Mouse (Mus musculus) embryonic facial prominence, embryonic 14.5 days (tissue): ENCODE data around the gene Tbc1d10c. TPM values are rescaled to one million over a fixed set of nuclear protein-coding genes. Genes with fewer than 3 reads are reported as not detected.

Experiments used
- ATAC-seq: fragments of 200-750 bp; cut with Nextera tagmentation; 2 replicates; pipeline ENCODE4 v1.8.0; 2017; ENCODE audit warnings: low read depth, moderate number of reproducible peaks, moderate TSS enrichment
- DNase-seq: peaks from one replicate; pipeline ENCODE4 v3.0.0-alpha.2; 2015; ENCODE audit warnings: low spot score
- H3K27ac ChIP-seq: fragments of 300-500 bp; sonication (generic); replicated peaks from 2 replicates; pipeline ENCODE4 v1.5.1; 2014; ENCODE audit warnings: low read depth, mild to moderate bottlenecking, low read length, moderate library complexity
- H3K27me3 ChIP-seq: fragments of 300-500 bp; sonication (generic); replicated peaks from 2 replicates; pipeline ENCODE4 v1.6.1; 2014; ENCODE audit warnings: low read length; ENCODE audit not compliant: control insufficient read depth, insufficient read depth
- H3K36me3 ChIP-seq: fragments of 300-500 bp; sonication (generic); 2 replicates; pipeline ENCODE4 v1.6.1; 2014; ENCODE audit warnings: low read length, mixed read lengths; ENCODE audit not compliant: control insufficient read depth, insufficient read depth
- H3K4me1 ChIP-seq: fragments of 300-500 bp; sonication (generic); 2 replicates; pipeline ENCODE4 v1.6.1; 2014; ENCODE audit warnings: antibody characterized with exemption, low read length; ENCODE audit not compliant: control insufficient read depth, insufficient read depth
- H3K4me2 ChIP-seq: fragments of 300-500 bp; sonication (generic); 2 replicates; pipeline ENCODE4 v1.6.1; 2014; ENCODE audit warnings: low read depth, mild to moderate bottlenecking, low read length, moderate library complexity, mixed read lengths
- H3K4me3 ChIP-seq: fragments of 300-500 bp; sonication (generic); 2 replicates; pipeline ENCODE4 v1.5.1; 2014; ENCODE audit warnings: low read depth, mild to moderate bottlenecking, low read length
- H3K9ac ChIP-seq: fragments of 300-500 bp; sonication (generic); 2 replicates; pipeline ENCODE4 v1.6.1; 2014; ENCODE audit warnings: low read depth, mild to moderate bottlenecking, low read length, moderate library complexity, mixed read lengths
- H3K9me3 ChIP-seq: fragments of 300-500 bp; sonication (generic); 2 replicates; pipeline ENCODE4 v1.6.1; 2016; ENCODE audit warnings: low read length; ENCODE audit not compliant: control insufficient read depth
- WGBS: fragments of 180-500 bp; shearing (Covaris S2); extraction: QIAGEN DNeasy Blood & Tissue Kit; methylation state at CpG from one replicate; pipeline ENCODE4 v1.1.7; 2014; 5-methylcytosine and 5-hydroxymethylcytosine counted together
- polyA plus RNA-seq: library from polyadenylated mRNA; unstranded; fragments of >200 nt; fragmentation: Nextera tagmentation; extraction: Ambion mirVana; gene quantifications from 2 replicates; pipeline ENCODE4 v1.2.1, GENCODE M21; 2014

The Tbc1d10c gene
- polyA plus RNA-seq, 1 experiment from 2014 or later, result 3.6 TPM

DNA sequence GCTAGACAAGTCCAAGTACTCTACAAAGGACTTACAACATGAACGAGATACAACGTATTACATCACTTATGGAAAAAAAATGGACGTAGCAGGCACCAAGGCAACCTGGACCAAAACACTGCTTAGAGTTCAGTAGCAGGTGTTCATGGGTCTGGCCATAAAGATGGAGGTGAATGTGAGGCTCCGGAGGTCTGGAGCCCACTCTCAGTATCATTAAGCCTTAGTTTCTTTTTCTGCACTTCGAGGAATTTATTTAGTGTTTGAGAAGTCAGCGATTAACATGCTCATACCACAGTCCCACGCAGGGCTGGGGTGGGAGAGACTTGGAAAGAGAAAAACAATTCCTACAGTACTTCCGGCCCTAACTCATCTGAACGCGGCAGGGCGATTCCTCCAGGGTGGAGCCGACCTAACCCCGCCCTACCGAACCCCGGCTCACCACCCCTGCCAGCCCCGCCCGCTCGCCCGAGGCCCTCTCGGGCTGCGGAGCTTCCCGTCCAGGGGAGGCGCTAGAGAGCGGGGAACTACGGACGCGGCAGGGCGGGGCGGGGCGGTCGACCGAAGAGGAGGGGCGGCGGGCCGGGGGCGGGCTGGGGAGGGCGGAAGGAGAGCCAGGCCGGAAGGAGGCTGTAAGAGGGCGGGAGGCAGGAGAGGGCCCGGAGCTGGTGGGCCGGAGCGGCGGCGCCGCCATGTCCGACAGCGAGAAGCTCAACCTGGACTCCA is 605 bp upstream of the Tbc1d10c start, which contains the start of gene Ppp1ca:
Gene Ppp1ca (plus strand): TSS at position 538 of the 723 bp plus-strand sequence.
- H3K36me3 ChIP-seq, result peaks cover 34% of the 10 kb centered on the region
- H3K4me2 ChIP-seq, result peak within 1 kb of the TSS; percentile 91
- H3K9ac ChIP-seq, result peak within 1 kb of the TSS; percentile 96
- ATAC-seq (peak; percentile 93), DNase-seq (peak; percentile 96)
- 8% methylated on average over 30 of the region's 47 CpGs for WGBS
- peaks cover 17% of the 10 kb centered on the region for H3K4me1 ChIP-seq
- no peaks in the 10 kb centered on the region for H3K9me3 ChIP-seq
- no peaks in the 10 kb centered on the region for H3K27me3 ChIP-seq
- peak within 1 kb of the TSS; percentile 91 for H3K27ac ChIP-seq
- H3K4me3 ChIP-seq, result peak within 1 kb of the TSS; percentile 94

- no peak for ATAC-seq
- WGBS, result 81% methylated on average over 12 of the region's 12 CpGs
- no peaks in the 10 kb centered on the region for H3K27me3 ChIP-seq
Observed at GRCm38 (mm10) chr19:4189051-4189620, 1.9 kb downstream of the Tbc1d10c start.

DNA sequence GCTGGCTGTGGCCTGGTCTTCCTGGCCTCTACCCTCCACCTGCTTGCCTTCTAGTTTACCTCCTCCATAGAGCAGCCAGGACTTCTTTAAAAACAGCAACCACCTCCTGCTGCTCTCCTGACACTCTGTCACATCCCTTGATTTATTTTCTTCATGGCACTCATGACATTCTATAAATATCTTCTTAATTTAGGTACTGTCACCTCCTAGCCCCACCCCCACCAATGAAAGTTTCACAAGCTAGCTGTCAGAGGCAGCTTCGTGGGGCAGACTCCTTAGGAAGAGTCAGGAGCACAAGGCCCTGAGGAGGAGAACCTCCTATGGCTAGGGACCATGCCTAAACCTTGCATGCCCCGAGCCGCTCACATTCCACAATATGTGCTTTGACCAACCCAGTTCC is 3.8 kb downstream of the Tbc1d10c start:
- H3K4me2 ChIP-seq, result no peak overlapping the region
- H3K4me1 ChIP-seq, result peaks cover 16% of the 10 kb centered on the region
- H3K27ac ChIP-seq, result no peak overlapping the region
- no peak for ATAC-seq
- WGBS, result 64% methylated on average over 3 of the region's 3 CpGs
- H3K27me3 ChIP-seq, result no peaks in the 10 kb centered on the region
- DNase-seq, result no peak
- no peaks in the 10 kb centered on the region for H3K36me3 ChIP-seq
- no peaks in the 10 kb centered on the region for H3K9me3 ChIP-seq
- H3K4me3 ChIP-seq, result no peak overlapping the region
- H3K9ac ChIP-seq, result no peak overlapping the region

More at GRCm38 (mm10) chr19:4189051-4189620, 1.9 kb downstream of the Tbc1d10c start:
- no peak overlapping the region for H3K9ac ChIP-seq
- no peak overlapping the region for H3K4me2 ChIP-seq
- H3K4me1 ChIP-seq, result peaks cover 27% of the 10 kb centered on the region
- H3K27ac ChIP-seq, result no peak overlapping the region
- peaks cover 10% of the 10 kb centered on the region for H3K36me3 ChIP-seq
- no peak overlapping the region for H3K4me3 ChIP-seq
- H3K9me3 ChIP-seq, result no peaks in the 10 kb centered on the region
- no peak for DNase-seq

GRCm38 (mm10) chr19:4184976-4185975 is 5.8 kb downstream of the Tbc1d10c start:
- H3K4me2 ChIP-seq, result no peak overlapping the region
- H3K4me1 ChIP-seq, result peaks cover 10% of the 10 kb centered on the region; the same call in 1 of the 2 replicates
- H3K27me3 ChIP-seq, result no peaks in the 10 kb centered on the region
- 46% methylated on average over 15 of the region's 15 CpGs for WGBS
- H3K27ac ChIP-seq, result no peak overlapping the region; the same call in 1 of the 2 replicates
- H3K9ac ChIP-seq, result no peak overlapping the region
- H3K9me3 ChIP-seq, result no peaks in the 10 kb centered on the region
- H3K36me3 ChIP-seq, result no peaks in the 10 kb centered on the region
- no peak overlapping the region for H3K4me3 ChIP-seq
- no peak for ATAC-seq
- DNase-seq, result no peak

DNA sequence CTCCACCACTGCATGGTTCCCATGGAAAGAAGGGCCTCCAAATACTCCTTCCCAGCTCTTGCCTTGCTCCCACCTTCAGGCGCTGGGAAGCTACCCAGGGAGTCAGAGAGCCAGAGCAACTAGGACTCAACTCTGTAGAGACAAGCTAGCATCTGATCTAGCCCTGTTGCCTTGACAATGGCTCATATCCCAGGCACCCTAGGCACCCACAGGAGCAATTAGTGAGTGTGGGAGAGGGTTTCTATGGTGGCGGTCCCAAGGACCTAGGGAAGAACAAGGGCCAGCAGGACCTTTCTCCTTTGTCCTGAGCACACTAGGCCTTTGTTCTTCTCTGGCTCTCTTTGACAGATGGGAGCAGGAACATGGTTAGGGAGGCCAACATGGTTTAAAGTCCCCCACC is 7.4 kb downstream of the Tbc1d10c start:
- ATAC-seq (peak; percentile 59; the same call in 1 of the 2 replicates), DNase-seq (no peak)
- Histone ChIP-seq H3K4me1 (peaks cover 10% of the 10 kb centered on the region; the same call in 1 of the 2 replicates), H3K9me3 (no peaks in the 10 kb centered on the region), H3K4me2 (no peak overlapping the region), H3K9ac (no peak overlapping the region), H3K4me3 (no peak overlapping the region), H3K27me3 (no peaks in the 10 kb centered on the region), H3K27ac (no peak overlapping the region), H3K36me3 (no peaks in the 10 kb centered on the region)
- 62% methylated on average over 2 of the region's 2 CpGs for WGBS

- Histone ChIP-seq H3K4me1 (peaks cover 10% of the 10 kb centered on the region; the same call in 1 of the 2 replicates), H3K9ac (no peak overlapping the region), H3K27me3 (no peaks in the 10 kb centered on the region), H3K4me3 (no peak overlapping the region), H3K36me3 (no peaks in the 10 kb centered on the region), H3K4me2 (no peak overlapping the region), H3K9me3 (no peaks in the 10 kb centered on the region), H3K27ac (no peak overlapping the region)
- WGBS, result 54% methylated on average over 3 of the region's 3 CpGs
- DNase-seq (peak; percentile 76), ATAC-seq (peak; percentile 58; the same call in 1 of the 2 replicates)
Observed at GRCm38 (mm10) chr19:4181892-4182291, 9.2 kb downstream of the Tbc1d10c start.

GRCm38 (mm10) chr19:4180411-4180810 is 10.7 kb downstream of the Tbc1d10c start:
- Histone ChIP-seq H3K36me3 (no peaks in the 10 kb centered on the region), H3K9me3 (no peaks in the 10 kb centered on the region), H3K4me2 (no peak overlapping the region), H3K4me3 (no peak overlapping the region), H3K9ac (no peak overlapping the region), H3K27ac (no peak overlapping the region), H3K27me3 (no peaks in the 10 kb centered on the region), H3K4me1 (peaks cover 8% of the 10 kb centered on the region; the same call in 1 of the 2 replicates)
- DNase-seq (no peak), ATAC-seq (no peak)
- WGBS, result 87% methylated on average over 7 of the region's 7 CpGs

DNA sequence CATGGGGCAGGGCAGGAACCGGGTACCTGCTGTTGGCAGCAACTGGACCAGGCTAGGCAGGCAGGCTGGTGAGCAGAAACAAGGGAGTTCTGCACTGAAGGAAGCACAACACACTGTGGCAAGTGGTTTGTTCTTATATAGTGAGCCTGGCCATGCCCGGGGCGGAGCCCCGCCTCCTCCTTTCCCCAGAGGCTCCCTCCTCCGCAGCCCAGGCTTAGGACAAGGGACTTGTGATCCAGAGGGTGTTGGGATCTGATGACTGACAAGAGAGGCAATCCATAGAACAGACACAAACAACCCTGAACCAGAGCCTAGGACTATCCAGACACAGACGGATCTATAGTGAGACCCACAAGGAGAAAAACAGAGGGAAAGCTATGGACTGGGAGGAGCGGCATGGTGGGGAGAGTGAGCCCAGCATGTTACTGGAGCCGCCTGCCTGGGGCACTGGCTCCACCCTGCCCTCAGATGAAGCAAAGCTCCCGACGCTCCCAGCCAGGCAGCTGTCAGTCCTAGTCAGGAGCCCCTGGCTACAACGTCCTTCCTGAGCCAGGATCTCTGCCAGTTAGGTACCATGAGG is 15.6 kb downstream of the Tbc1d10c start, which contains the start of gene Carns1:
Gene Carns1 (minus strand): TSS at position 112 of the 580 bp plus-strand sequence.
- Histone ChIP-seq H3K27ac (no peak within 1 kb of the TSS), H3K9ac (peak within 1 kb of the TSS; percentile 5; the same call in 1 of the 2 replicates), H3K4me2 (peak within 1 kb of the TSS; percentile 42), H3K9me3 (no peaks in the 10 kb centered on the region), H3K4me1 (peaks cover 8% of the 10 kb centered on the region; the same call in 1 of the 2 replicates), H3K36me3 (no peaks in the 10 kb centered on the region), H3K27me3 (no peaks in the 10 kb centered on the region), H3K4me3 (no peak within 1 kb of the TSS)
- 3% methylated on average over 10 of the region's 11 CpGs for WGBS
- ATAC-seq (peak; percentile 69), DNase-seq (peak; percentile 53)
